Mouse (Mus musculus) heart, adult 11 months (tissue): Measurements from ENCODE around the gene BC117090.
"Not testable (repeated sequence)": the region's sequence is repeated elsewhere in the genome, so short reads cannot be mapped to it uniquely, and the experiment has no call there.

Experiments used
- DNase-seq: peaks from one replicate; pipeline ENCODE4 v3.0.0; 2022

Gene BC117090

GRCm38 (mm10) chr16:36334232-36334631 is at the start of gene BC117090:
BC117090 (minus strand) TSS chr16:36334332.
- no peak for DNase-seq

- not testable (repeated sequence) for DNase-seq
Observed at GRCm38 (mm10) chr16:36367648-36368047, 33.5 kb upstream of the BC117090 start, which contains the start of gene BC100530. BC100530 (minus strand) TSS chr16:36367748.

- DNase-seq: no peak
Observed at GRCm38 (mm10) chr16:36337171-36337570, 3.0 kb upstream of the BC117090 start.

DNA sequence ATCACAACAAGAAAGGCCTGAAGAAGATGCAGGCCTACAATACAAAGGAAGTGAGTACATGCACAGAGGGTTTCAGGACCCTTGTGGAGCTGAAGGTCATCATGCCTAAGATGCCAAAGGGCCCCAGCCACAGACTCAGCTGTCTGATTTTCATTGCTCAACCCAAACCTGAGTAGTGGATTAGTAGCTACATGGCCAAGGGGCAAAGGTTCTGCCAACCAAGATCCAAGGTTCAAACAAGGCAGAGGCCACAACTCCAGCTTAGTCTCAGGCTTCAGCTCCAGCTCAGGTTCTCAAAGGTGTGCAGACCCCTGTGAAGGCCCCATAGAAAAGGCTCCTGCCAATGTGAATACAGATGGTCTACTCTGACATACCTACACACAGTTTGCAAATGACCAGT is 14.8 kb downstream of the BC117090 start:
- DNase-seq: peak; percentile 61

GRCm38 (mm10) chr16:36316111-36316510 is 18.0 kb downstream of the BC117090 start:
- DNase-seq: peak; percentile 93

- peak; percentile 74 for DNase-seq
Observed at GRCm38 (mm10) chr16:36307631-36308030, 26.5 kb downstream of the BC117090 start.

GRCm38 (mm10) chr16:36289140-36289539 is 45.0 kb downstream of the BC117090 start:
- DNase-seq: peak; percentile 53

- not testable (repeated sequence) for DNase-seq
Observed at GRCm38 (mm10) chr16:36276796-36277195, 57.3 kb downstream of the BC117090 start, which contains the start of gene Stfa1. Stfa1 (plus strand) TSS chr16:36276951.
